27 mouse cellular contexts compared by ENCODE assay signal in genomic region chr12:74023260-74023659, GRCm38 (mm10). TPM values are rescaled to one million over a fixed set of nuclear protein-coding genes. Genes with fewer than 3 reads are reported as not detected.
DNase-seq lines count a peak whose midpoint lies in the region; ATAC-seq and TF ChIP-seq lines count a peak whose summit lies in the region.
"Had no signal": no experiment of that assay in that cellular context is flagged by ENCODE, and none has a peak within 500 bp of the region (broad histone marks: within the 10 kb centered on the region; RNA-seq: fewer than 3 reads in every experiment).

No protein-coding gene starts in this region.

- H3K27ac ChIP-seq in heart, embryonic 10.5 days: no peak overlapping the region
- no peak overlapping the region for H3K27ac ChIP-seq in forebrain, embryonic 16.5 days (ENCODE audit: low read length)
- H3K27ac ChIP-seq in hindbrain, embryonic 16.5 days (ENCODE audit: low read depth, low read length): no peak overlapping the region
- H3K27ac ChIP-seq: embryonic facial prominence, embryonic 12.5 days; embryonic facial prominence, embryonic 15.5 days; heart, embryonic 15.5 days; hindbrain, embryonic 10.5 days; hindbrain, embryonic 13.5 days; hindbrain, postnatal 0 days had no signal

- WGBS in heart, embryonic 10.5 days: 86% methylated on average over 5 of the region's 5 CpGs
- WGBS in forebrain, embryonic 16.5 days: 28% methylated on average over 5 of the region's 5 CpGs
- 63% methylated on average over 5 of the region's 5 CpGs for WGBS in hindbrain, embryonic 16.5 days

- no peaks in the 10 kb centered on the region for H3K9me3 ChIP-seq in heart, embryonic 10.5 days
- H3K9me3 ChIP-seq in forebrain, embryonic 16.5 days (ENCODE audit: control insufficient read depth, low read length): no peaks in the 10 kb centered on the region
- no peaks in the 10 kb centered on the region for H3K9me3 ChIP-seq in hindbrain, embryonic 16.5 days (ENCODE audit: control insufficient read depth, low read length)
- H3K9me3 ChIP-seq: embryonic facial prominence, embryonic 12.5 days; embryonic facial prominence, embryonic 15.5 days; heart, embryonic 12.5 days; heart, embryonic 15.5 days; hindbrain, embryonic 10.5 days; hindbrain, embryonic 13.5 days had no signal

- no peak for TF ChIP-seq CTCF in brain, embryonic 14.5 days (IDR thresholded peaks at IDR 0.05; ENCODE audit: borderline replicate concordance, extremely low read depth, insufficient read depth, insufficient read length)

- no peaks in the 10 kb centered on the region for H3K4me1 ChIP-seq in heart, embryonic 10.5 days
- no peaks in the 10 kb centered on the region; the same call in 1 of the 2 replicates for H3K4me1 ChIP-seq in forebrain, embryonic 16.5 days (replicated peaks; ENCODE audit: control insufficient read depth, insufficient read depth, low read length)
- H3K4me1 ChIP-seq in hindbrain, embryonic 16.5 days (ENCODE audit: control insufficient read depth, insufficient read depth, low read depth, low read length): no peaks in the 10 kb centered on the region
- H3K4me1 ChIP-seq: embryonic facial prominence, embryonic 12.5 days; embryonic facial prominence, embryonic 15.5 days; heart, embryonic 12.5 days; heart, embryonic 15.5 days; hindbrain, embryonic 10.5 days; hindbrain, embryonic 13.5 days had no signal

- no peaks in the 10 kb centered on the region for H3K27me3 ChIP-seq in heart, embryonic 10.5 days (ENCODE audit: insufficient read depth, poor library complexity, severe bottlenecking)
- no peaks in the 10 kb centered on the region for H3K27me3 ChIP-seq in forebrain, embryonic 16.5 days (replicated peaks; ENCODE audit: control insufficient read depth, insufficient read depth, low read length)
- no peaks in the 10 kb centered on the region for H3K27me3 ChIP-seq in hindbrain, embryonic 16.5 days (replicated peaks; ENCODE audit: control insufficient read depth, insufficient read depth, low read length)
- H3K27me3 ChIP-seq: embryonic facial prominence, embryonic 12.5 days; embryonic facial prominence, embryonic 15.5 days; heart, embryonic 12.5 days; heart, embryonic 15.5 days; hindbrain, embryonic 13.5 days had no signal

- TF ChIP-seq POLR2A in brain, embryonic 14.5 days (IDR thresholded peaks at IDR 0.05; ENCODE audit: borderline replicate concordance, extremely low read depth, insufficient read depth, insufficient read length, poor library complexity, severe bottlenecking): no peak

- peak; percentile 70 for ATAC-seq in forebrain, embryonic 16.5 days
- ATAC-seq in hindbrain, embryonic 16.5 days: no peak
- ATAC-seq: CD4-positive, CD25-positive, alpha-beta regulatory T cell, adult 4 months; hindbrain, postnatal 0 days; inflammation-experienced regulatory T-cells, adult 6 months; intestine, embryonic 16.5 days had no signal

- no peaks in the 10 kb centered on the region for H3K36me3 ChIP-seq in heart, embryonic 10.5 days
- no peaks in the 10 kb centered on the region for H3K36me3 ChIP-seq in forebrain, embryonic 16.5 days (ENCODE audit: control insufficient read depth, insufficient read depth)
- no peaks in the 10 kb centered on the region for H3K36me3 ChIP-seq in hindbrain, embryonic 16.5 days (ENCODE audit: control insufficient read depth, insufficient read depth, low read length)
- H3K36me3 ChIP-seq: embryonic facial prominence, embryonic 12.5 days; embryonic facial prominence, embryonic 15.5 days; heart, embryonic 12.5 days; heart, embryonic 15.5 days; hindbrain, embryonic 10.5 days; hindbrain, embryonic 13.5 days had no signal

- H3K4me2 ChIP-seq in forebrain, embryonic 16.5 days (ENCODE audit: low read length): no peak overlapping the region
- no peak overlapping the region for H3K4me2 ChIP-seq in hindbrain, embryonic 16.5 days (ENCODE audit: low read length)
- H3K4me2 ChIP-seq: embryonic facial prominence, embryonic 12.5 days; embryonic facial prominence, embryonic 15.5 days; heart, embryonic 12.5 days; heart, embryonic 15.5 days; hindbrain, embryonic 13.5 days had no signal

- DNase-seq in heart, adult 11 months: peak; percentile 51
- no peak for DNase-seq in heart, embryonic 10.5 days (ENCODE audit: low spot score)
- DNase-seq in brain, adult 2 months (ENCODE audit: low read depth, low spot score): peak; percentile 35
- DNase-seq in brain, embryonic 14.5 days (ENCODE audit: low read depth): peak; percentile 77
- DNase-seq in layer of hippocampus, adult 9-11 months: no peak
- DNase-seq: adrenal gland, adult 2 months; adrenal gland, postnatal 14 days; cerebellum, adult 18-20 months; cerebellum, adult 9-10 months; cerebellum, postnatal 25 days; gastrocnemius, postnatal 10 days; gastrocnemius, postnatal 36 days; heart, postnatal 10 days; heart, postnatal 36 days; kidney, adult 2 months had no signal

- no peak overlapping the region for H3K9ac ChIP-seq in forebrain, embryonic 16.5 days (replicated peaks; ENCODE audit: low read depth, low read length)
- no peak overlapping the region for H3K9ac ChIP-seq in hindbrain, embryonic 16.5 days (ENCODE audit: low read depth, low read length)
- H3K9ac ChIP-seq: embryonic facial prominence, embryonic 12.5 days; embryonic facial prominence, embryonic 15.5 days; heart, embryonic 12.5 days; heart, embryonic 15.5 days; hindbrain, embryonic 13.5 days had no signal

- H3K4me3 ChIP-seq in heart, embryonic 10.5 days: no peak overlapping the region
- H3K4me3 ChIP-seq in forebrain, embryonic 16.5 days (replicated peaks; ENCODE audit: low read length): no peak overlapping the region
- H3K4me3 ChIP-seq in hindbrain, embryonic 16.5 days (ENCODE audit: low read length): no peak overlapping the region
- H3K4me3 ChIP-seq: embryonic facial prominence, embryonic 12.5 days; embryonic facial prominence, embryonic 15.5 days; heart, embryonic 12.5 days; heart, embryonic 15.5 days; hindbrain, embryonic 10.5 days; hindbrain, embryonic 13.5 days had no signal

RNA-seq across cellular contexts. Expression of gene Syt16, which starts 25.8 kb away (rescaled TPM):
- polyA plus RNA-seq in heart, embryonic 10.5 days (2016; fragmentation: Nextera tagmentation; extraction: Ambion mirVana): 0.32 and 0.33 TPM in 2 replicates
- 36.5 and 43.4 TPM in 2 replicates for polyA plus RNA-seq in brain, embryonic 14.5 days (2012; rRNA removed)
- 80.6 and 81.0 TPM in 2 replicates for polyA plus RNA-seq in forebrain, embryonic 16.5 days (2015; fragmentation: Nextera tagmentation; extraction: Ambion mirVana)
- 76.1 and 81.6 TPM in 2 replicates for polyA plus RNA-seq in hindbrain, embryonic 16.5 days (2015; fragmentation: Nextera tagmentation; extraction: Ambion mirVana)
- polyA plus RNA-seq: CD4-positive, CD25-positive, alpha-beta regulatory T cell, adult 4 months; inflammation-experienced regulatory T-cells, adult 6 months had no signal

RNA-seq across cellular contexts. Expression of gene Snapc1, which starts 59.0 kb away (rescaled TPM):
- 20.8 and 24.1 TPM in 2 replicates for polyA plus RNA-seq in heart, embryonic 10.5 days (2016; fragmentation: Nextera tagmentation; extraction: Ambion mirVana)
- polyA plus RNA-seq in brain, embryonic 14.5 days (2012; rRNA removed): 33.4 and 34.1 TPM in 2 replicates
- polyA plus RNA-seq in forebrain, embryonic 16.5 days (2015; fragmentation: Nextera tagmentation; extraction: Ambion mirVana): 42.4 and 43.9 TPM in 2 replicates
- 36.7 and 38.2 TPM in 2 replicates for polyA plus RNA-seq in hindbrain, embryonic 16.5 days (2015; fragmentation: Nextera tagmentation; extraction: Ambion mirVana)

Comparison
In these comparisons a context has a peak if more than half of its experiments do, and no peak if none do; other contexts are left out.
1. DNase-seq: peak in heart, adult 11 months (single experiment), brain, adult 2 months (single experiment) and brain, embryonic 14.5 days (single experiment); none in heart, embryonic 10.5 days (single experiment) and layer of hippocampus, adult 9-11 months (single experiment).
2. RNA of gene Syt16, which starts 25.8 kb away (polyA plus RNA-seq): 80.6 to 81.0 TPM in forebrain, embryonic 16.5 days, 76.1 to 81.6 TPM in hindbrain, embryonic 16.5 days and 36.5 to 43.4 TPM in brain, embryonic 14.5 days; 0.32 to 0.33 TPM in heart, embryonic 10.5 days; every median in the first group is over 10 times any median in the second.